Mouse (Mus musculus): Measurements from ENCODE around the gene Cldn3. TPM values are rescaled to one million over a fixed set of nuclear protein-coding genes. Genes with fewer than 3 reads are reported as not detected.

The Cldn3 gene
- total RNA-seq, 2 experiments from 2014 or later = 0.18 to 0.36 TPM

DNA sequence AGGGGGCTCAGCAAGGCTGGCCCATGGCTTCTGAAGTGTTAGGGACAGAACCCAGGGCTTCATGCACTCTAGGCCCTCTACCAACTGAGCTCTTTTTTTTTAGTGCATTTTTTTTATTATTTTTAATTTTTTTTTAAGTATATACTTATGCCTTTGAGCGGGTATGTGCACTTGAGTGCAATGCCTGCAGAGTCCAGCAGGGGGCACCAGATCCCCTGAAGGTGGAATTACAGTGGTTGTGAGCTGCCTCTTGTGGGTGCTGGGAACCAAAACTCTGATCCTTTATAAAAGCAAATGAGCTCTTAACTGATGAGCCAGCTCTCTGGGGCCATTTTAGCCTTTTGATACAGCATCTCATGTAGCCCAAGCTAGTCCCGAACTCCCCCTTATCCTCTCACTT is 48.6 kb downstream of the Cldn3 start:
- no peak for DNase-seq (ENCODE audit: low spot score)

- DNase-seq (ENCODE audit: low spot score) = no peak
These were observed 49.8 kb downstream of the Cldn3 start for GRCm38 (mm10) chr5:135035608-135036359.

Other genes starting within 250 kb of the Cldn3 start
- 10 to 100 TPM; 14.1 to 15.7 TPM for gene Eln, start 238.9 kb upstream of the Cldn3 start, total RNA-seq (2021)
- not detected for gene Tmem270, start 79.5 kb upstream of the Cldn3 start, total RNA-seq (2021)
- gene Cldn13, start 70.7 kb upstream of the Cldn3 start, total RNA-seq (2021) = not detected
- gene Mettl27, start 53.8 kb upstream of the Cldn3 start, total RNA-seq (2021) = 1 to 10 TPM; 4.2 to 5.6 TPM
- not detected for gene Cldn4, start 39.3 kb upstream of the Cldn3 start, total RNA-seq (2021)
- gene Abhd11, start 22.9 kb downstream of the Cldn3 start, total RNA-seq (2021) = 10 to 100 TPM; 45.1 to 49.8 TPM
- under 1 TPM; 0.18 to 0.40 TPM for gene Stx1a, start 37.3 kb downstream of the Cldn3 start, total RNA-seq (2021)
- gene Dnajc30, start 78.0 kb downstream of the Cldn3 start, total RNA-seq (2021) = 10 to 100 TPM; 26.7 to 28.1 TPM
- 10 to 100 TPM; 28.2 to 35.7 TPM for gene Bud23, start 78.7 kb downstream of the Cldn3 start, total RNA-seq (2021)
- under 1 TPM; 0.25 to 0.52 TPM for gene Vps37d, start 92.1 kb downstream of the Cldn3 start, total RNA-seq (2021)
- 10 to 100 TPM; 54.5 to 64.1 TPM for gene Mlxipl, start 103.7 kb downstream of the Cldn3 start, total RNA-seq (2021)
- 1 to 10 TPM; 7.0 to 7.6 TPM for gene Tbl2, start 163.4 kb downstream of the Cldn3 start, total RNA-seq (2021)
- 10 to 100 TPM; 26.3 to 31.3 TPM for gene Bcl7b, start 182.1 kb downstream of the Cldn3 start, total RNA-seq (2021)
- gene Baz1b, start 201.1 kb downstream of the Cldn3 start, total RNA-seq (2021) = 10 to 100 TPM; 32.9 to 34.8 TPM